Mouse (Mus musculus) ES-E14 (cell line): ENCODE data around the gene Hist1h2bn. TPM values are rescaled to one million over a fixed set of nuclear protein-coding genes. Genes with fewer than 3 reads are reported as not detected.
A peak's percentile ranks its signal among the peaks of the same experiment; 100 is the strongest.
"Not testable (repeated sequence)": the region's sequence is repeated elsewhere in the genome, so short reads cannot be mapped to it uniquely, and the experiment has no call there.

Experiments used
- DNase-seq: peaks from one replicate; pipeline ENCODE4 v3.0.0-alpha.2; 2013; ENCODE audit warnings: low read depth, low spot score
- H3K27ac ChIP-seq: 2 replicates; pipeline ENCODE4 v1.5.1; 2012; ENCODE audit warnings: low read depth, mild to moderate bottlenecking, low read length, moderate library complexity, mixed read lengths; ENCODE audit not compliant: poor library complexity, insufficient read depth, severe bottlenecking
- H3K36me3 ChIP-seq: 2 replicates; pipeline ENCODE4 v1.6.1; 2012; ENCODE audit warnings: mild to moderate bottlenecking, low read length, moderate library complexity, mixed read lengths; ENCODE audit not compliant: control insufficient read depth, poor library complexity, insufficient read depth, severe bottlenecking
- H3K4me1 ChIP-seq, 2 experiments: fragments of 150-350 bp in 1 of 2; sonication (generic) in 1 of 2; 2 replicates each; pipeline ENCODE4 v1.6.1; 2012; ENCODE audit warnings: low read length in 2 of 2, mild to moderate bottlenecking in 1 of 2, mixed read lengths in 1 of 2; ENCODE audit not compliant: control insufficient read depth in 2 of 2, insufficient read depth in 2 of 2, poor library complexity in 1 of 2
- H3K4me3 ChIP-seq, 2 experiments: fragments of 150-350 bp in 1 of 2; sonication (generic) in 1 of 2; 2 replicates each; pipeline ENCODE4 v1.5.1; 2012; ENCODE audit warnings: low read length in 2 of 2, low read depth in 1 of 2, mild to moderate bottlenecking in 1 of 2, mixed read lengths in 1 of 2; ENCODE audit not compliant: insufficient read depth in 1 of 2, poor library complexity in 1 of 2, severe bottlenecking in 1 of 2
- H3K9ac ChIP-seq: 2 replicates; pipeline ENCODE4 v1.6.1; 2012; ENCODE audit warnings: low read depth, mild to moderate bottlenecking, low read length, mixed read lengths; ENCODE audit not compliant: poor library complexity, insufficient read depth, severe bottlenecking
- H3K9me3 ChIP-seq: fragments of 150-350 bp; sonication (generic); 2 replicates; pipeline ENCODE4 v1.6.1; 2012; ENCODE audit warnings: low read depth, mild to moderate bottlenecking, low read length; ENCODE audit not compliant: control insufficient read depth, insufficient read depth
- CHD2 ChIP-seq: IDR thresholded peaks from 2 replicates; pipeline ENCODE4 v1.6.1; 2014; ENCODE audit warnings: mild to moderate bottlenecking, low read depth, low read length, inconsistent platforms
- HCFC1 ChIP-seq: IDR thresholded peaks from 2 replicates; pipeline ENCODE4 v1.6.1; 2012; ENCODE audit warnings: low read length, inconsistent platforms, borderline replicate concordance; ENCODE audit not compliant: insufficient read depth
- MAFK ChIP-seq: IDR thresholded peaks from 2 replicates; pipeline ENCODE4 v1.6.1; 2014; ENCODE audit warnings: mild to moderate bottlenecking, low read depth, low read length, inconsistent platforms; ENCODE audit not compliant: insufficient read depth
- ZC3H11A ChIP-seq: IDR thresholded peaks from 2 replicates; pipeline ENCODE4 v1.6.1; 2012; ENCODE audit warnings: low read depth, mild to moderate bottlenecking, inconsistent platforms, low read length, borderline replicate concordance
- ZNF384 ChIP-seq: IDR thresholded peaks from 2 replicates; pipeline ENCODE4 v1.6.1; 2012; ENCODE audit warnings: low read depth, low read length, inconsistent platforms
- in situ Hi-C, 2 experiments: fragments of 600-800 bp; cut with MboI; formaldehyde crosslinking; loops; one replicate each; pipeline ENCODE4 v1.15.1; 2025; ENCODE audit warnings: low sequenced_read_pairs in 2 of 2, inconsistent platforms in 1 of 2; ENCODE audit not compliant: unreplicated experiment in 2 of 2
- total RNA-seq: library from RNA; depleted of rRNA; stranded (reverse); fragments of 300-350 nt; gene quantifications from 2 replicates; pipeline ENCODE4 v1.2.3, GENCODE M21; 2012

Gene Hist1h2bn
- total RNA-seq, 1 experiment = 496 TPM

DNA sequence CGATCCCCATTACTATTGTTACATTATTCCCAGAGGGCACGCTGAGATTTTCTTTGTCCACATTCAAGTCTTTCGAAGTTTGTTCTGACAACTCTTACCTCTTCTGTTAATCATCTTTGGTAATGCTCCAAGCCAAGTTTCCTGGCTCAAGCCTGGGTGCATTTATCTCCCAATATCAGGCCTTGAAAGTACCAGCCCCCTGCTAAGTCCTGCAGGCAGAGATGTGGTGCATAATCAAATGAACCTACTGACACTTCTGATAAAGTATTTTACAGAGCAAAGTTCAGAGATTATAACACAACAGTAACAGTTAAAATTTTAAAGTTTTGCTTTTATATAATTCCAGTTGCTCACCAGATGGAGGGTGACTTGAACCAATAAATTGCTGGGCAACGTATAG is 42.2 kb upstream of the Hist1h2bn start:
- Histone ChIP-seq H3K4me3 (peak overlapping the region; percentile 73 to 89), H3K36me3 (no peaks in the 10 kb centered on the region), H3K9ac (no peak overlapping the region), H3K4me1 (0 out of 4 replicates have a peak, but pooled peaks cover 0 to 4% of the 10 kb centered on the region in 2 experiments), H3K9me3 (no peaks in the 10 kb centered on the region), H3K27ac (no peak overlapping the region)
- no peak for DNase-seq
- in situ Hi-C loops = loop anchor here in 1 of 2 experiments (25.0 kb wide), 1 partner anchor 549 kb away; no protein-coding TSS in a partner anchor
- no peak for TF ChIP-seq ZC3H11A
- TF ChIP-seq ZNF384 = no peak
- TF ChIP-seq CHD2 = no peak
- TF ChIP-seq MAFK = no peak
- no peak for TF ChIP-seq HCFC1

DNA sequence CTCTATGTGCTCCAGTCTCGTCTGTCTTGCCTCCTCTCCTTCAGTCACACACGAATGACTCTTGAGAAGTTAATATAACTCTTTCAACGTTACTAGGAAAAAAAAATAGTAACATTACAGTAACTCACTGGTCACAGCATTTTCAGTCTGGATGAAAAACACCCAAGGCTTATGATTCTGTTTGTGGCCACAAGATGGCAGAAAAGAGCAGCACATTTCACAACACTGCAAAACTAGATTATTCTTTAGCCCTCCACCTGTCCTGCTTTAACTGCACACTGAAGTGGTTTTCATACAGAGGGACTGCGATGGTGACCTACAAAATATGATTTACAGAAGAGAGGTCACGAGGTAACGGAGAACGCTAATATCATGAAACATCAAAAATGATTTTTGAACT is 39.2 kb upstream of the Hist1h2bn start:
- DNase-seq = peak; percentile 48
- Histone ChIP-seq H3K36me3 (no peaks in the 10 kb centered on the region), H3K4me1 (0 out of 4 replicates have a peak, but pooled peaks cover 0 to under 1% of the 10 kb centered on the region in 2 experiments), H3K9ac (peak overlapping the region; percentile 65; the same call in 1 of the 2 replicates), H3K4me3 (peak overlapping the region; percentile 52 to 54; a peak in 3 of 4 replicates), H3K27ac (no peak overlapping the region; the same call in 1 of the 2 replicates), H3K9me3 (no peaks in the 10 kb centered on the region)
- TF ChIP-seq CHD2 (no peak), HCFC1 (0 out of 2 replicates have a peak, but pooled peaks have one; percentile 18), ZC3H11A (0 out of 2 replicates have a peak, but pooled peaks have one; percentile 50), MAFK (peak; percentile 31; the same call in 1 of the 2 replicates), ZNF384 (0 out of 2 replicates have a peak, but pooled peaks have one; percentile 42)
- in situ Hi-C loops = loop anchor here in 1 of 2 experiments (25.0 kb wide), 1 partner anchor 552 kb away; no protein-coding TSS in a partner anchor

DNA sequence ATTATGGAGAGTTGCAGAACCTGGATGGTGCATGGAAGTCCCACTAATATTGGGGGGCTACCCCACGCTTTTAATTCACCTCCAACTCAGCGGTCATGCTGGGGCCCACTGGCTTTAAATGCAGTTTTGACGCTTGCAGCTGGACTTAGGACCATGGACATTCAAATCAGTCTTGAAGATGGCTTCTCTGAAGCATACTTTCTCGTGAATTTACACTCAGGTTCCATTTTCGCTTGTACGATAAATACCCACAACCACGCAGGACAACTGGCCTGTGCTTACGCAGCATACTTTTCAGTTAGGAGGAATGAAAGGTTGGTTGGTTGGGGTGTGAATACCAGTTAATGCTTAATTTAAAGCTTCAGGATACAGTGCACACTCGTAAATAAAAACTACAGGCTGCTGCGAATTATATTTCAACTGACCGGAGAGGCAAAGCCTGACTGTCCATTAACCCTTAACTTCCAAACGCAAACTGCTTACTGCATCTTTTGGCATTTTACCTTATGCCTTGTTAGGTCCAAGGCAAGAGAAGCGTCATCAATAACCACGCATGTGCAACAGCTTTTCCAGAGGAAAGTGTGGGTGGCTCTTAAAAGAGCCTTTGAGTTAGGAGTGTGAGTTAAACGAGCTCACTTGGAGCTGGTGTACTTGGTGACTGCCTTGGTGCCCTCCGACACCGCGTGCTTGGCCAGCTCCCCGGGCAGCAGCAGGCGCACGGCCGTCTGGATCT is 38.6 kb upstream of the Hist1h2bn start:
- in situ Hi-C loops = loop anchor here in 1 of 2 experiments (25.0 kb wide), 1 partner anchor 553 kb away; no protein-coding TSS in a partner anchor
- DNase-seq = no peak
- Histone ChIP-seq H3K4me3 (peak overlapping the region; percentile 52 to 54), H3K9me3 (no peaks in the 10 kb centered on the region), H3K27ac (peak overlapping the region; percentile 80), H3K36me3 (no peaks in the 10 kb centered on the region), H3K9ac (peak overlapping the region; percentile 65), H3K4me1 (no peaks in the 10 kb centered on the region)
- no peak for TF ChIP-seq HCFC1
- TF ChIP-seq ZNF384 = no peak
- TF ChIP-seq MAFK = no peak

GRCm38 (mm10) chr13:21715864-21716539 is 37.9 kb upstream of the Hist1h2bn start, which contains the start of the genes Hist1h2bl and Hist1h2ai:
Gene Hist1h2bl, minus strand, starts transcription at chr13:21716143.
Gene Hist1h2ai, plus strand, starts transcription at chr13:21716422.
- Histone ChIP-seq H3K9ac (peak within 1 kb of the TSS; percentile 90), H3K4me3 (peak within 1 kb of the TSS; percentile 52 to 77), H3K27ac (peak within 1 kb of the TSS; percentile 80)
- H3K36me3 ChIP-seq, H3K9me3 ChIP-seq, H3K4me1 ChIP-seq: not testable (repeated sequence)
- peak; percentile 85 for DNase-seq
- in situ Hi-C loops = loop anchor here in 1 of 2 experiments (25.0 kb wide), 1 partner anchor 554 kb away; no protein-coding TSS in a partner anchor
- peak; percentile 73; the same call in 1 of the 2 replicates for TF ChIP-seq CHD2

DNA sequence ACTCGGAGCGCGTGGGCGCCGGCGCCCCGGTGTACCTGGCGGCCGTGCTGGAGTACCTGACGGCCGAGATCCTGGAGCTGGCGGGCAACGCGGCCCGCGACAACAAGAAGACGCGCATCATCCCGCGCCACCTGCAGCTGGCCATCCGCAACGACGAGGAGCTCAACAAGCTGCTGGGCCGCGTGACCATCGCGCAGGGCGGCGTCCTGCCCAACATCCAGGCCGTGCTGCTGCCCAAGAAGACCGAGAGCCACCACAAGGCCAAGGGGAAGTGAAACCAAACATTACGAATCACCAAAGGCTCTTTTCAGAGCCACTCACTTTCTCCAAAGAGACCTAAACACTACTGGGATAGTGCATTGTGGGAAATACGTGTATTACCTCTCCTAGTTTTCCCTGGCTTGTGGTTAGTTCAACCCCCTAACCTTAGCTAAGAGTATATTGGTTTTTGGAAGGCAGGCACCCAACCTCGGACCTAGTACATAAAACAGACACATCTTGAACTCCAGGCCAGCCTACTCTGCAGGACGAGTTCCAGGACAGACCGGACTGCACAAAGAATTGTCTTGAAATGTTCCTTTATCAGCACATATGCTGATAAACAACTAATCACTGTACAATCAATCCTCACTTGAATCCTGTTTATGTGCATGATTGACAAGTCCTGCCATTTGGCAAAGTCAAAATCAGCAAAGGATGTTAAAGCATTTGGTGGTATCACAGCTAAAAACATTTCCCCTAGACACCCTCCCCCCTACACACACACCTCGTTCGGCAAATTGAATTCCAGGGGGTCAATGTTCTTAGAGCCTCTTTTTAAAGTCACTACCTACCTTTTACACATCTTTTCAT is 37.2 kb upstream of the Hist1h2bn start:
- H3K4me1 ChIP-seq, H3K9me3 ChIP-seq, H3K36me3 ChIP-seq, DNase-seq: not testable (repeated sequence)
- Histone ChIP-seq H3K4me3 (peak overlapping the region; percentile 51 to 77), H3K27ac (peak overlapping the region; percentile 79), H3K9ac (peak overlapping the region; percentile 90)
- in situ Hi-C loops = loop anchor here in 1 of 2 experiments (25.0 kb wide), 1 partner anchor 554 kb away; no protein-coding TSS in a partner anchor
